Mouse (Mus musculus) c-Kit-negative CD71-positive TER-119-positive erythroid progenitor cells, embryonic 14.5 days (primary cell): ENCODE results near the gene Dclre1b.

Experiments
- DNase-seq: peaks from one replicate; pipeline ENCODE4 v3.0.0-alpha.2; 2013; ENCODE audit warnings: low read depth, low spot score

The Dclre1b gene

GRCm38 (mm10) chr3:103773508-103773907, 35.7 kb downstream of the Dclre1b start:
- DNase-seq: no peak

DNA sequence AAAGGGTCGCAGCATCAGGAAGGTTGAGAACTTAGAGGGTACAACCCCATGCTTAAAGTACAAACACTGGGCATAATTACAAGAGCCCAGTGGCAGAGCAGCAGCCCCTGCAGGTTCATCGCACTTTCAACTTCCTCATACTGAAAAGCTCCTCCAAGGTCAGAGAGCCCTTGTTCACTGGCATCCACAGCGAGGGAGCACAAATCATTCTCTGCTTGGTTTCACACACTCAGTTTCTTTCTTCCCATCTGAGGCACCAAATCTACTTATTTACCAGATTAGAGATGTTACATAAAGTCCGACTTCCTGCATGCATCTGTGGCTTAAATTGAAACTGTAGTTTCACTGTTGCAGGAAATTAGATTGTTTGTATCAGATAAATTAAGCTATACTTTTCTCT, 36.4 kb downstream of the Dclre1b start:
- no peak for DNase-seq

DNA sequence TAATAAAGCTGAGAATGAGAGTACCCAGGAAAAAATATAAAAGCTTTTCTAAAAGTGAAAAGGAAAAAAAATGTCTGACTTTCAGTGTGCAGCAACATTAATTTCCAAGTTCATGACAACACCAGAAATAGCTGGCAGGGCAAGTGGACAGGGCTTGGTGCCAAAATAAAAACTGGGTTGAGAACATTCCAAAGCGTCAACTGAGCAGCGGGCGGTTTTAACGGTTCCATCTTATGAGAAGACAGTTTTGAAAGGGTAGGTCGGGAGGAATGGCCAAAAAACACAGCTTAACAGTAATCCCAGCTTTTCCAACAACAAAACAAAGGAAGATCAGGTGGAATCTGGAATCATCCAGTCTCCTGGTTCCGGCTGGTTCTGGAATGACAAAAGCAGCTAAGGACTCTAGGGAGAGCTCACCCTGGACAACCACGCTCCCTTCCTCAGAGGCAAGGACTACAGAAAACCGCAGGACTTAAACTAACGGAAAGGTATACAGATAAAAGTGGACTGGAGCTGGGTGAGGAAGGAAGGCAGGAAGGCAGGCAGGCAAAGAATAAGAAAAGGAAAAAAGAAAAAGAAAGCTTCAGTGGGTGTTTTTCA, 37.6 kb downstream of the Dclre1b start:
- no peak for DNase-seq

GRCm38 (mm10) chr3:103766789-103767188, 42.5 kb downstream of the Dclre1b start:
- no peak for DNase-seq

- no peak for DNase-seq
Observed at GRCm38 (mm10) chr3:103759261-103759970, 49.8 kb downstream of the Dclre1b start.

- DNase-seq: no peak
Observed at GRCm38 (mm10) chr3:103758456-103758855, 50.8 kb downstream of the Dclre1b start.

- no peak for DNase-seq
Observed at GRCm38 (mm10) chr3:103756920-103757319, 52.3 kb downstream of the Dclre1b start.

DNA sequence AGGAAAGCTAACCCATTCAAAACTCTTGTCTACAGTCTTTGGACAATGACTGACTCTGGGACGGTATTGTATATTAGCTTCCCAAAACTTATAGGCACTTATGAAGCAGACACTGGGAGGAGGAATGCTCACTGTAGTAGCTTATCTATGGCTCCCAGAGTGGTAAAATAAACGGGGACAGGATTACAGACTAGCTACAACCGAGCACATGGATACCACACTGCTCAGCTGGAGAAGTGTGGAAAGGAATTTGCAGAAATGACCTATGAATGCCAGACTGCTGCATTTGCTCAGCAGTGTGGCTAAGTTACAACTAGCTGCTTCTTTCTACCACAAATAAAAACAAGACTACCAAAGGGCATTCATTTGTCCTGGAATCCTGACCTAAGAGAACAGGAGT, 53.9 kb downstream of the Dclre1b start:
- DNase-seq: no peak

DNA sequence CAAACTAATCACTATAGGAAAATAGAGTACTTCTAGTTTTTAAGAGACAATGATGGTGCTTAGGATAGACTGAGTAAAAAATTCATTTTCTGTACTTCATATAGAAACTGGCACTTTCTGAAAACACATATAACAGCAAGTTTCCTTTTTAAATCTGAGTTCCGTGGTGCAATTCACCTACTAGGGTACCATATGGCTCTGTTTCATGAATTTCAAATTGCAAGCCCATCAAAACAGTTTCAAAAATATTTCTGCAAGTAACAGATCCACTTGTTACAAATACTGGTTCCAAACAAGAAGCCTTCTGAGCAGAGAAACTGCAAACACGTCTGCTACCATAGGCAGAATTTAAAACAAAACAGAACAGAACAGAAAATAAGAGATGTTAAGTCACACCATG, 57.7 kb downstream of the Dclre1b start:
- no peak for DNase-seq
